Comparison of ENCODE assay signal across 22 mouse cellular contexts in the genomic region with DNA sequence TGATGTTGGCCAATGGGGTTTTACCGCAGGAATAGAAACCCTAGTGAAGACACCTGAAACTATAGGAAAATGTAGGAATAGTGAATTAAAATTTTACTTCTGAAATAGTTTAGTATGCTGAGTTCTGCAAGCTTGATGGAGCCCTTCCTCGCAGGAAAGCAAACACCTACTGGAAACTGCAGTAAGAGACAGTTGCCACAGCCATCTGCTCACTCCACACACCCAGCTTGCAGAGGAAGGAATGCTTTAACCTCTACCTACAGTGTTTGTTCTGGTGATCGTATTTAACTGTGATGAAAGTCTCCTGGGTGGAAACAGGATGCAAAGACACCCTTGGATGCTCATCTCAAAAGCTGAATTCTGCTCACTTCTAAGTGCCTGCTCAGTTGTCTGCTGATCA. TPM values are rescaled to one million over a fixed set of nuclear protein-coding genes. Genes with fewer than 3 reads are reported as not detected.
DNase-seq lines count a peak whose midpoint lies in the region; ATAC-seq lines count a peak whose summit lies in the region.
"Had no signal": no experiment of that assay in that cellular context is flagged by ENCODE, and none has a peak within 500 bp of the region (broad histone marks: within the 10 kb centered on the region; RNA-seq: fewer than 3 reads in every experiment).

No protein-coding gene starts in this region.

- H3K27ac ChIP-seq in kidney, embryonic 16.5 days (ENCODE audit: low read length), result no peak overlapping the region
- H3K27ac ChIP-seq: forebrain, embryonic 15.5 days; heart, embryonic 15.5 days; intestine, embryonic 15.5 days; kidney, postnatal 0 days; liver, embryonic 13.5 days; neural tube, embryonic 13.5 days had no signal

- H3K9me3 ChIP-seq in kidney, embryonic 16.5 days (ENCODE audit: low read length), result no peaks in the 10 kb centered on the region
- H3K9me3 ChIP-seq: forebrain, embryonic 15.5 days; heart, embryonic 15.5 days; intestine, embryonic 15.5 days; liver, embryonic 13.5 days; neural tube, embryonic 13.5 days had no signal

- WGBS in kidney, embryonic 16.5 days, result 60% methylated on average over 3 of the region's 3 CpGs

- H3K4me2 ChIP-seq in kidney, embryonic 16.5 days (replicated peaks; ENCODE audit: low read depth, low read length), result no peak overlapping the region
- H3K4me2 ChIP-seq: forebrain, embryonic 15.5 days; heart, embryonic 15.5 days; intestine, embryonic 15.5 days; liver, embryonic 13.5 days; neural tube, embryonic 13.5 days had no signal

- no peaks in the 10 kb centered on the region for H3K36me3 ChIP-seq in kidney, embryonic 16.5 days (ENCODE audit: insufficient read depth, low read length)
- H3K36me3 ChIP-seq: forebrain, embryonic 15.5 days; heart, embryonic 15.5 days; intestine, embryonic 15.5 days; liver, embryonic 13.5 days; neural tube, embryonic 13.5 days had no signal

- peak; percentile 69 for DNase-seq in right cerebral cortex, adult 18-20 months
- DNase-seq in right cerebral cortex, postnatal 4 days, result no peak
- peak; percentile 52 for DNase-seq in layer of hippocampus, adult 9-10 months (ENCODE audit: low spot score)
- peak; percentile 66 to 87 for DNase-seq in left cerebral cortex, postnatal 25 days (ENCODE audit: low spot score in 2 of 2)
- no peak for DNase-seq in urinary bladder, postnatal 4 days (ENCODE audit: low spot score in 2 of 2)
- no peak for DNase-seq in thymus, postnatal 10 days (ENCODE audit: low spot score in 2 of 2)
- DNase-seq: adrenal gland, postnatal 14 days; cerebellum, postnatal 14 days; liver, embryonic 13.5 days; retina, postnatal 1 day had no signal

- no peak for ATAC-seq in kidney, embryonic 16.5 days (ENCODE audit: low FRiP score, low TSS enrichment)
- ATAC-seq: forebrain, embryonic 15.5 days; intestine, embryonic 15.5 days; lung, postnatal 0 days had no signal

- intact Hi-C loops in left cerebral cortex, postnatal 25 days (cut with DNase I), result no loop called here

- no peaks in the 10 kb centered on the region for H3K4me1 ChIP-seq in kidney, embryonic 16.5 days (ENCODE audit: insufficient read depth, low read length)
- H3K4me1 ChIP-seq: heart, embryonic 15.5 days; intestine, embryonic 15.5 days; liver, embryonic 13.5 days had no signal

- H3K9ac ChIP-seq in kidney, embryonic 16.5 days (replicated peaks; ENCODE audit: low read length), result no peak overlapping the region
- H3K9ac ChIP-seq: forebrain, embryonic 15.5 days; heart, embryonic 15.5 days; intestine, embryonic 15.5 days; liver, embryonic 13.5 days; neural tube, embryonic 13.5 days had no signal

- no peak overlapping the region for H3K4me3 ChIP-seq in kidney, embryonic 16.5 days (ENCODE audit: low read length)
- H3K4me3 ChIP-seq: forebrain, embryonic 15.5 days; heart, embryonic 15.5 days; intestine, embryonic 15.5 days; liver, embryonic 13.5 days; neural tube, embryonic 13.5 days had no signal

- H3K27me3 ChIP-seq in kidney, embryonic 16.5 days (ENCODE audit: insufficient read depth, low read length), result no peaks in the 10 kb centered on the region
- H3K27me3 ChIP-seq: forebrain, embryonic 15.5 days; heart, embryonic 15.5 days; intestine, embryonic 15.5 days; liver, embryonic 13.5 days; neural tube, embryonic 13.5 days had no signal

RNA-seq across cellular contexts. Expression of gene Col6a5, which starts 12.9 kb away (rescaled TPM):
- under 1 TPM; 0.27 to 0.53 TPM for total RNA-seq in left cerebral cortex, postnatal 25 days (2021)
- 0.41 TPM in 2 replicates for polyA plus RNA-seq in kidney, embryonic 16.5 days (2015; fragmentation: Nextera tagmentation; extraction: Ambion mirVana)
- total RNA-seq: granulocyte monocyte progenitor cell, adult 5-6 weeks; megakaryocyte-erythroid progenitor cell, adult 5-6 weeks; MEL; monocyte, adult 5-6 weeks had no signal
- polyA plus RNA-seq: hindbrain, embryonic 11.5 days had no signal

Comparison
In these comparisons a context has a peak if more than half of its experiments do, and no peak if none do; other contexts are left out.
1. DNase-seq: peak in right cerebral cortex, adult 18-20 months (single experiment), layer of hippocampus, adult 9-10 months (single experiment) and left cerebral cortex, postnatal 25 days (2 of 2); none in right cerebral cortex, postnatal 4 days (single experiment), urinary bladder, postnatal 4 days (0 of 2) and thymus, postnatal 10 days (0 of 2).